Mouse (Mus musculus) G1E (cell line): ENCODE measurements around the gene Dohh. TPM values are rescaled to one million over a fixed set of nuclear protein-coding genes. Genes with fewer than 3 reads are reported as not detected.
A peak's percentile ranks its signal among the peaks of the same experiment; 100 is the strongest.

Experiments used
- ATAC-seq: 2 replicates; pipeline ENCODE4 v1.8.0; 2016; ENCODE audit warnings: mild to moderate bottlenecking; ENCODE audit not compliant: insufficient number of reproducible peaks, poor library complexity, low FRiP score, severe bottlenecking; ENCODE audit errors: extremely low read depth
- DNase-seq: peaks from one replicate; pipeline ENCODE4 v3.0.0; 2012; ENCODE audit warnings: low spot score
- H3K27me3 ChIP-seq: 2 replicates; pipeline ENCODE4 v1.6.1; 2012; ENCODE audit warnings: mild to moderate bottlenecking, low read length, inconsistent platforms; ENCODE audit not compliant: insufficient read depth
- H3K36me3 ChIP-seq: replicated peaks from 2 replicates; pipeline ENCODE3; 2012; ENCODE audit warnings: mild to moderate bottlenecking, inconsistent platforms
- H3K4me1 ChIP-seq: 2 replicates; pipeline ENCODE4 v1.6.1; 2012; ENCODE audit warnings: low read depth, low read length, inconsistent platforms, mixed read lengths; ENCODE audit not compliant: insufficient read depth
- H3K4me3 ChIP-seq: 2 replicates; pipeline ENCODE4 v1.5.1; 2012; ENCODE audit warnings: low read depth, mild to moderate bottlenecking, inconsistent platforms, low read length, moderate library complexity, mixed read lengths
- H3K9me3 ChIP-seq: replicated peaks from 2 replicates; pipeline ENCODE4 v1.6.1; 2012; ENCODE audit warnings: inconsistent platforms
- CTCF ChIP-seq: IDR thresholded peaks from 2 replicates; pipeline ENCODE4 v1.5.1; 2012; ENCODE audit warnings: low read depth, low read length, inconsistent platforms, mixed read lengths
- GATA1 ChIP-seq: IDR thresholded peaks from 2 replicates; pipeline ENCODE4 v1.6.1; 2012; ENCODE audit warnings: borderline replicate concordance, low read length, inconsistent platforms, mixed read lengths
- GATA2 ChIP-seq: IDR thresholded peaks from 2 replicates; pipeline ENCODE4 v1.6.1; 2012; ENCODE audit warnings: low read depth, low read length, inconsistent platforms, borderline replicate concordance
- POLR2AphosphoS5 ChIP-seq: IDR thresholded peaks from 2 replicates; pipeline ENCODE4 v1.6.1; 2012; ENCODE audit warnings: low read depth, low read length, inconsistent platforms; ENCODE audit not compliant: insufficient replicate concordance
- TAL1 ChIP-seq: conservative IDR thresholded peaks from 2 replicates; pipeline ENCODE4 v1.6.1; 2012; ENCODE audit warnings: low read depth, low read length, inconsistent platforms, mixed read lengths
- polyA plus RNA-seq: library from polyadenylated mRNA; stranded (reverse); fragments of >175 nt; gene quantifications from 2 replicates; pipeline ENCODE4 v1.2.3, GENCODE M21; 2012
- total RNA-seq, 2 experiments: library from RNA; stranded (forward) in 1 of 2; stranded (reverse) in 1 of 2; fragments of 200-1000 nt in 1 of 2; fragments of >200 nt in 1 of 2; fragmentation: Nextera tagmentation in 1 of 2; gene quantifications; 2 replicates each; pipeline ENCODE4 v1.2.3; 2014 to 2017

The Dohh gene
- total and polyA plus RNA-seq, 3 experiments: 11.9 to 186 (median 60.4) TPM

DNA sequence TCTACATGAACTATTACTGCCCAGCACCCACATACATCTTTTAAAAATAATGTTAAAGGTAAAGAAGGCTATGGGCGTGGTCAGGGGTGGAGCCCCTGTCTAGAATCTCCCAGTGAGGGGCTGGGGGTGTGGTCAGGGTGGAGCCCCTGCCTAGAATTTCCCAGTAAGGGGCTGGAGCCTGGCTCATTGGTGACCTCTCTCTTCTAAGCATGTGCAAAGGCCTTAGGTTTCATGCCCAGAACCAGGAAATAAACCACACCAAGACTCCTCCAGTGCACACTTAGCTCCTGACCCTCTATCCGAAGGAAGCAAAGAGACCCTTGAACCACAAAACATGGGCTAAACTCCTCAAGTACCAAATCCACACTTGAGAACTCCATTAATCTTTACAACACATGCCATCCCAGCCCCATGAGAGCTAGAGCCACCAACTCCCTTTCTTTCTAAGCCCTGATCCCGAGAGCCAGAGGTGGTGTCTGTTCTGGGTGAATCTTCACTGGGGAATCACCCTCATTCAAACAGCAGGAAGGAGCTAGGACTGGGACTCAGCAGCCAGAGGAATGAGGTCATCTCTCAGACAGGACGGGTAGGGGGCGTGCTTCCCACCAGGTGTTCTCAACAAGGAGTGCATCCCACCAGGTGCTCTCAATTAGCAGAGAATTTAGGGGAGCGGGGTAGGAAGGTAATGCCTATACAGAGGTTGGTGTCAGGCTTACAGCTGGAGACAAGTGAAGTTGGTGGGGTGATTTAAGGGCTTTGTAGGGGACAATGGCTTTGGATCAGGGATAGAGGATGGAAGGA lies 7.5 kb upstream of the Dohh start:
- Histone ChIP-seq H3K4me3 (peak overlapping the region; percentile 85), H3K4me1 (peaks cover 77% of the 10 kb centered on the region), H3K27me3 (no peaks in the 10 kb centered on the region), H3K9me3 (no peaks in the 10 kb centered on the region), H3K36me3 (peaks cover 57% of the 10 kb centered on the region)
- no peak for TF ChIP-seq GATA1
- no peak for TF ChIP-seq POLR2AphosphoS5
- TF ChIP-seq CTCF: no peak
- TF ChIP-seq GATA2: no peak
- no peak for TF ChIP-seq TAL1
- ATAC-seq (no peak), DNase-seq (no peak)

GRCm38 (mm10) chr10:81377362-81377664 lies 6.9 kb upstream of the Dohh start:
- Histone ChIP-seq H3K4me1 (peaks cover 77% of the 10 kb centered on the region), H3K4me3 (peak overlapping the region; percentile 85), H3K9me3 (no peaks in the 10 kb centered on the region), H3K27me3 (no peaks in the 10 kb centered on the region), H3K36me3 (peaks cover 51% of the 10 kb centered on the region)
- TF ChIP-seq CTCF: no peak
- no peak for TF ChIP-seq GATA2
- TF ChIP-seq GATA1: no peak
- no peak for TF ChIP-seq POLR2AphosphoS5
- TF ChIP-seq TAL1: no peak
- DNase-seq (no peak), ATAC-seq (no peak)

GRCm38 (mm10) chr10:81377793-81378552 lies 6.3 kb upstream of the Dohh start, which contains the start of gene Fzr1:
TSS of gene Fzr1 (minus strand) at chr10:81378516.
- Histone ChIP-seq H3K4me1 (peaks cover 79% of the 10 kb centered on the region), H3K4me3 (peak within 1 kb of the TSS; percentile 85), H3K36me3 (peaks cover 45% of the 10 kb centered on the region), H3K27me3 (no peaks in the 10 kb centered on the region), H3K9me3 (no peaks in the 10 kb centered on the region)
- TF ChIP-seq CTCF: no peak
- no peak for TF ChIP-seq TAL1
- no peak for TF ChIP-seq GATA2
- TF ChIP-seq GATA1: no peak
- TF ChIP-seq POLR2AphosphoS5: no peak
- ATAC-seq (no peak), DNase-seq (no peak)

DNA sequence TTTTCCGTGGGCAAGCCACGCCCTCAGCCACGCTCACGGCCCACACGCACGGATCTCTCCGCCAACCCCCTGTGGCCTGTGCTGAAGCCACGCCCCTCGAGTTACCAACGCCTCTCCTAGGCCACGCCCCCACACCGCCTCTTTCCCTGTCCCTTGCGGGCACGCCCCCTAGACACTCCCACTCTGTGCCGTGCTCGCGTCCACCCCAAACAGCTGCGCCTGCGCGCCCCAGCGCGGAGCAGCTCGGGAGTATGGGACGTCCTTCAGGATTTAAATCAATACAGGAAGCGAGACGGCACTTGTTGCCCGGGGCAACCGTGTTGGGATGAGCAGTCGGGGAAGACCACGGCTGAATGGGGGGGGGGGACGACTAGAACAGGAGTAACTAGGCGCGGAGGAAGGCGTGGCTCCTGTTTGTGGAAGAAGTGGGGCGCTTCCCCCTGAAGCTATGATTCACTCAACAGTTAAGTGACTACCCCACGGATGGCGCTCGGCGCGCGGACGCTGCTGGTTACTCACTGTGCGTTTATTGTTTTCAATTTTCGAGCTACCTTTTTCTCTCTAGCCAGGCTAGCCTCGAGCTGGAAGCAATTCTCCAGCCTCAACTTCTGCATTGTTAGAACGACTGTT lies 5.6 kb upstream of the Dohh start:
- no peak for TF ChIP-seq POLR2AphosphoS5
- no peak for TF ChIP-seq TAL1
- no peak for TF ChIP-seq CTCF
- TF ChIP-seq GATA2: no peak
- TF ChIP-seq GATA1: no peak
- Histone ChIP-seq H3K4me3 (peak overlapping the region; percentile 85), H3K9me3 (no peaks in the 10 kb centered on the region), H3K4me1 (peaks cover 75% of the 10 kb centered on the region), H3K36me3 (peaks cover 38% of the 10 kb centered on the region), H3K27me3 (no peaks in the 10 kb centered on the region)
- peak; percentile 78 for ATAC-seq
- DNase-seq: peak; percentile 84

GRCm38 (mm10) chr10:81379183-81379553 lies 5.1 kb upstream of the Dohh start:
- no peak for DNase-seq
- Histone ChIP-seq H3K4me1 (peaks cover 73% of the 10 kb centered on the region), H3K36me3 (peaks cover 33% of the 10 kb centered on the region), H3K9me3 (no peaks in the 10 kb centered on the region), H3K4me3 (peak overlapping the region; percentile 85), H3K27me3 (no peaks in the 10 kb centered on the region)
- TF ChIP-seq GATA2 (no peak), GATA1 (no peak), POLR2AphosphoS5 (no peak), CTCF (no peak)
- no peak for ATAC-seq

DNA sequence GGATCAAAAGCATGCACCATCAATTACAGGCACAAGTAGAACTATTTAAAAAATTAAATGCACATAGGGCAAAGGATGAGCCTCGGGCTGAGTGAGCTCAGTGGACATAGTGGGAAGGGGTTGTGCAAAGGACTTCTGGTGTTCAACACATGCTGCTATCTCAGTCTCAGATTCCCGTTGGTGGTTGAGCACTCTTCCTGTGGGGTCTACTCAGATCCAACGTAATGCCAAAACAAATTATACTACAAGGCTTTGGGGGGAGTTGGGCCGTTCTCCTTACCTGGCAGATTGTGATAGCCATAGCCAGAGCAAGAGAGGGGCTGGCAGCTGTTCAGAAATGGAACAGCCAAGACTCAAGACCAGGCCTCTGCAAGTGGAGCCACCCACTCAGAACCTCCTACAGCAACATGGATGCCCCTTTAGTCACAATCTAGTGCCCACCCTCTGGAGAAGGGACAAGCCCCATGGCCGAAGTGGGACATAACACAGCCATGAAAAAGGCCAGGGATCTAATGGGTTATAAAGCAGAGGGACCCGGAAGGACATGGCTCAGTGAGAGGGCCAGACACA lies 4.3 kb upstream of the Dohh start:
- no peaks in the 10 kb centered on the region for H3K9me3 ChIP-seq
- no peak for TF ChIP-seq GATA1
- no peak for TF ChIP-seq TAL1
- no peak for TF ChIP-seq POLR2AphosphoS5
- no peak for TF ChIP-seq CTCF
- no peak for TF ChIP-seq GATA2
- H3K4me3 ChIP-seq: no peak overlapping the region
- ATAC-seq (no peak), DNase-seq (no peak)
- H3K27me3 ChIP-seq: no peaks in the 10 kb centered on the region
- H3K4me1 ChIP-seq: peaks cover 71% of the 10 kb centered on the region
- H3K36me3 ChIP-seq: peaks cover 27% of the 10 kb centered on the region
